Mouse (Mus musculus) layer of hippocampus, adult 9-11 months (tissue): ENCODE results near the gene Gm20909.
"Not testable (repeated sequence)": the region's sequence is repeated elsewhere in the genome, so short reads cannot be mapped to it uniquely, and the experiment has no call there.

ENCODE experiments used
- DNase-seq: peaks from one replicate; pipeline ENCODE4 v3.0.0; 2022

Gm20909 gene

DNA sequence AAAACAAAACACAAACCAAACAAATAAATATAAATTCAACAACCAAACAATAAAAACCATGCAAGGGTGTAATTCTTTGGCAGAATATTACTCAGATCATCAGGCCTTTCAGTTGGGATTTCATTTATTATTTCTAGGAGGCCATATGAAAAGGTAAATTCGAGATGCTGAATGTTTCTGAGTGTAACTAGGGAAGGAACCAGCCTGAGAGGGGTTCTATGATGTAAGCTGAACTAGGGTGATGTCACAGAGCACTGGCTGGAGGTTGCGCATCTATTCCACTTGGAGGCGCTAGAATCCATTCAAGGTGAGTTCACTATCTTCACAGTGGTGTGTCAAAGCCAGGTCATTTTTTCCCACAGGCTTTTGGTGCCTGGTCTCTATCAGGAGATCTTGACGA, at the start of gene Gm20909:
Gene Gm20909 (plus strand): TSS at position 301 of the 400 bp plus-strand sequence.
- DNase-seq: not testable (repeated sequence)
